Mouse (Mus musculus): Measurements from ENCODE around the gene Tefm. TPM values are rescaled to one million over a fixed set of nuclear protein-coding genes. Genes with fewer than 3 reads are reported as not detected.
"Not testable (repeated sequence)": the region's sequence is repeated elsewhere in the genome, so short reads cannot be mapped to it uniquely, and the experiment has no call there.

Gene Tefm
- total RNA-seq (2022) = 10 to 100 TPM in 3 of 4 experiments, 1 to 10 TPM in 1; 7.5 to 14.8 (median 10.9) TPM

DNA sequence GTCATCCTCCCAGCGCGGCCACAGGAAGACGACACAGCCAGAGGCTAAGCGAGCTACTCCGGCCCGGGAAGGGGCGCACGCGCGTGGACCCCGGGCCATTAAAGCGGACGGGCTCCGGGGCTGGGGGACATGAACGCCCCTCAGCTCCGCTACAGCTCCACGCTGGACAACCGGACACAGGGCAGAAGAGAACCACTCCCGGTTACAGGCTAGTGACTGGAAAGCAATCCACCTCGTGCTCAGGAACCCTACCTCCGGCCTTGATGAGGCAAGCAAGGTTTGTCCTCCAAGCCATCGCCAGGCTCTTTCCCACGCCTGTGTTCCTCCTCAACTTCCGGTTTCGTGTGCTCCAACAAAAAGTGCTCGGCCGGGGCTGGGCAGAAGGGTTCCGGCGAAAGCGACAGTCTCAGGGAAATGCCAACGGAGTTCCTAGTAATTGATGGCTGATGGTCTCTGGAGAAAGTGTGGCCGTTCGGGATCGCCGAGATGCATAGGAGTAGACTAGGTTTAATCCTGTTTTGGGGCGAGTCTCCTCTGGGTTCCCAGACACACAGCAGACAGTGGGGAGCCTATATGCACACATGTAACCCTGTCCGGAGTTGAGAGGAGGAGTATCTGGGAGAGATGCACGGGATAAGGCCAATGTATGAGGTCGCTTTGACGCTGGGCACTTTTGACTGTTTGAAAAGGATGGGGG, at the start of gene Tefm:
Gene Tefm (minus strand): TSS at position 351 of the 697 bp plus-strand sequence.
- DNase-seq (ENCODE audit: low spot score in 2 of 2) = peak; percentile 59 to 85

DNA sequence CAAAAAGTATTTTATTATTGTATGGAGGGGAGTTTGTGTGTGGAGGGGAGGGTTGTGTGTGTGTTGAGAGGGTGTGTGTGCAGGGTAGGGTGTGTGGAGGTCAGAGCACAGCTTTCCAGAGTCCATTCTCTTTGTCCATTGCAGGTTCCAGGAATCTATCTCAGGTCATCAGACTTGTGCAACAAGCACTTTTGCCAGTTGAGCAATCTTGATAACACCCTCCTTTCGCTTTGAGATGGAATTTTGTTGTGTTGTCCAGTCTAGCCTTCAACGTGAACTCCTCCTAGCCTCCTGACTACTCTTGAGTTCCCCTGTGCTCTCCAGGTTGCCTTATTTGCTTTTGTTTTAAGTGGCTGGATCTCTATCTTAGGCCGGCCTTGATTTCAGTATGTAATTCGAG, 48.3 kb upstream of the Tefm start:
- no peak for DNase-seq (ENCODE audit: low spot score in 2 of 2)

DNA sequence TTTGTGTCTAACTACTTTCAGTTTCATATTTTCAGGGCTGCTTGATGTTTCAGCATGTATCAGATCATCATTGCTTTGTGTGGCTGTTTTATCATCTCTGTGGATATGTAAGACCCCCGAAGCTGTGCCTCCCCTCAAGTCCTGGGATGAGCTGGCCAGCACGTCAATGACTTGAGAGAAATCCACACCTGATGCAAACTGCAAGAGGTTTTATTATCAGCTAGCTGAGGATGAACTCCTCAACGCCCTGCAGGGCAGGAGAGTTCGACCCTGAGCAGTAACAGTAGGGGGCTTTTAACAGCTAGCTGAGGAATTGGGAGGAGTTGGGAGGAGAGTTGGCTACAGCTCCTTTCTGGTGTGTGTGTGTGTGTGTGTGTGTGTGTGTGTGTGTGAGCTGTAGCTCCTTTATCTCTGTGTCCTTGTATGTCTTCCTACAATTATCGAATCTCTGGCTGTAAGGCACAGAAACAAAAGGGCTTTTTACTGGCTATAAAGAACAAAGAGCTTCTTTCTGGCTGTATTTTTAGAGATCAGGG, 43.5 kb upstream of the Tefm start:
- DNase-seq (ENCODE audit: low spot score in 2 of 2) = not testable (repeated sequence)

DNA sequence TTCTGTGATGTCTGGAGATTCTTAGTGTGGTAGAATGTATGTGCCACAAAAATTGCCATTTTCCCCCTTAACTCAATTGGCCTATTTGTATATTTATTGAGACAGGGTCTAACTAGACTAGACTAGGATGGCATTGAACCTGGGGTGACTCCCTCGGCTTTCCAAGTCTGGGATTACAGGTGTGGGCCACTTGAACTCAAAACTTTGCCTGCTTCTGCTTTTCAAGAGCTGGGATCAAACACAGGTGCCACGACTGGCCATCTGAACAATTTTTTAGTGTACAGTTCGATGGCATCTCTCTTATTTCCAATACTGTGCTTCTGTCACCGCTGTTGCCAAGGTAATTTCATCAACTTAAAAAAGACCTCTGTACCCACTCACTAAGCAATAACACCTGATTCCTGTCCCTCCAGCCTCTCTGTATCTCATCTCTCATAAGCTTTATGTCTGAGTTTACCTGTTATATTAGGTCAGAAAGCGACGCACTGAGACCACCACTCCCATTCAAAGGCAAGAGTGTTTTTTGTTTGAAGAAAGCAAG, 42.6 kb upstream of the Tefm start:
- no peak for DNase-seq (ENCODE audit: low spot score in 2 of 2)

DNA sequence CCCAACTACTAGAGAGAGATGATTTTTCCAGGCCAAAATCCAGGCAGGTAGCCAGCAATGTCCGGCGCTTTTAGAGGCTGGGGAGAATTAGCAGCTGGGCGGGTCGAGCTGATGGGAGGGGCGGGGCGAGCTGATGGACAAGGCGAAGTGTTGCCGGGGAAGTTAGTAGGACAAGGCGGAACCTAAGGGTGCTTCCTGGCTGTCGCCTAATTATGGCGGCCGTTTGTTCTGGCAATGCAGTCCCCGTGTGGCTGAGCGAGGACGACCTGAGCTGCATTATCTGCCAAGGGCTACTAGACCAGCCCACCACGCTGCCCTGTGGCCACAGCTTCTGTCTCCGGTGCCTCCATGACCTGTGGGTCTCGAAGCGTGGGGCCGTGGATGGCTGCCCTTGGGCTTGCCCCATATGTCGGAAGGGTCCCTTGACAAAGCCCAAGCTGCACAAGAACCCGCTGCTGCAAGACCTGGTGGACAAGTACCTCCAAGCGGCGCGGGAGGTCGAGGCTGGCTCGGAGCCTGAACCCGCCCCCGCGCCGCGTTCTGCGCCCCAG, 41.8 kb upstream of the Tefm start, which contains the start of gene Rnf135:
Gene Rnf135 (plus strand): TSS at position 147 of the 551 bp plus-strand sequence.
- DNase-seq (ENCODE audit: low spot score in 2 of 2) = peak; percentile 57 to 77

DNA sequence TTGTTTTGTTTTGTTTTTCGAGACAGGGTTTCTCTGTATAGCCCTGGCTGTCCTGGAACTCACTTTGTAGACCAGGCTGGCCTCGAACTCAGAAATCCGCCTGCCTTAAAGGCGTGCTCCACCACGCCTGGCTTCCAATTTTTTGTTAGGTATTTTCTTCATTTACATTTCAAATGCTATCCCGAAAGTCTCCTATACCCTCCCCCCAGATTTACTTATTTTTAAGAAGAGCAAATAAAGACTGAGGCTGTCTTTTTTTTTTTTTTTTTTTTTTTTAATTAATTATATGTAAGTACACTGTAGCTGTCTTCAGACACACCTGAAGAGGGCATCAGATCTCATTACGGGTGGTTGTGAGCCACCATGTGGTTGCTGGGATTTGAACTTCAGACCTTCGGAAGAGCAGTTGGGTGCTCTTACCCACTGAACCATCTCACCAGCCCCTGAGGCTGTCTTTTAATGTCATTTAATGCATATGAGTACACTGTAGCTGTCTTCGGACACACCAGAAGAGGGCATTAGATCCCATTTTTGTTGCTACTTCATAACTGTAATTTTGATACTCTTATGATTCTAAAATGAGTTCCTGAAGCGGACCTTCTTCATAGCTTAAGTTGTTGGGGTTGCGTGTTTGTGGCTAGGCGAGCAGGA, 41.2 kb upstream of the Tefm start:
- not testable (repeated sequence) for DNase-seq (ENCODE audit: low spot score in 2 of 2)

DNA sequence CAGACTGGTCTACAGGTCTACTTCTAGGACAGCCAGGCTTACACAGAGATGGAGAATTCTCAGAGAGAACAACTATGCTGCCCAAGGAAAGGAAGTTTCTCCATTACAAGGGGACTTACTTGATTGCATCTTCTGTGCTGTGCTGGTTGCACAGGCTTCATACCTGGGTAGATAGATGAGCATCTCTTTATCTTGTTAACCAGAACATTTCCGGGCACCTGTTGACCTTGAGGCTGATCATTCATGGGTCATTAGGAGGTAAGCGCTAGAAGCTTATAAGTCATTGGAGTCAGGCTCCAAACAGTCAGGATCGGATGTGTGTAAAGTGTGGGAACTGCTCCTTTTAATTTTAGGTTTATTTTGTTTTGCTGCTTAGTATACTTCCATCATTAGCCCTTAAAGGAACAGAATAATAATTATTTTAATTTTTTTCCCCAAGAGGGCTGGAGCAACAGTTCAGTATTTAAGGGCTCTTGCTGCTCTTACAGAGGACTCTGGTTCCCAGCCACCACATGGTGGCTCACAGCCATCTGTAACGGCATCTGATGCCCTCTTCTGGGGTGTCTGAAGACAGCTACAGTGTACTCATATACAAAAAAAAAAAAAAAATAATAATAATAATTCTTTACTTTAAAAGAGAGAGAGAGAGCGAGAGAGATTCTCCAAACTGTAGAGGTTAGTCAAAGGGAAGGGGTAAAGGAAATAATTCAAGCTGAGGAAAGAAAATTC, 39.2 kb upstream of the Tefm start:
- no peak for DNase-seq (ENCODE audit: low spot score in 2 of 2)

DNA sequence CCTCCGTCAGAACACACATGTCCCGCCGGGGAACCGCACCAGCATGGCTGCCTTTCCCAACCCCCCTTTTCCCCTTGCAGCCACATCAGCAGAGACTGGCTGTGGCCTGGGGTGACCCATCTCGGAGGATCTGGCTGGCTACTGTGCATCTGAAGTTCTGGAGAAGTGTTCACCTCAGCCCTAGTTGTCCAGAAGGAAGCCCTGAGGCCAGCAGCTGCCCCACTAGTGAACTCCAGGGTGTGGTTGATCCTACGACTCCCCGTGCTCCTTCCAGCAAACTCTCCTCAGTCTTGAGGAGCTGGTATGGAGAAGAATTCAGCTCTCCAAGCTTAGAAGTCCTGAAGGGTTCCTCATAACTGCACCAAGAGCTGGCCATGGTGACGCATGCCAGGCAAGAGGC, 36.3 kb upstream of the Tefm start:
- no peak for DNase-seq (ENCODE audit: low spot score in 2 of 2)

DNA sequence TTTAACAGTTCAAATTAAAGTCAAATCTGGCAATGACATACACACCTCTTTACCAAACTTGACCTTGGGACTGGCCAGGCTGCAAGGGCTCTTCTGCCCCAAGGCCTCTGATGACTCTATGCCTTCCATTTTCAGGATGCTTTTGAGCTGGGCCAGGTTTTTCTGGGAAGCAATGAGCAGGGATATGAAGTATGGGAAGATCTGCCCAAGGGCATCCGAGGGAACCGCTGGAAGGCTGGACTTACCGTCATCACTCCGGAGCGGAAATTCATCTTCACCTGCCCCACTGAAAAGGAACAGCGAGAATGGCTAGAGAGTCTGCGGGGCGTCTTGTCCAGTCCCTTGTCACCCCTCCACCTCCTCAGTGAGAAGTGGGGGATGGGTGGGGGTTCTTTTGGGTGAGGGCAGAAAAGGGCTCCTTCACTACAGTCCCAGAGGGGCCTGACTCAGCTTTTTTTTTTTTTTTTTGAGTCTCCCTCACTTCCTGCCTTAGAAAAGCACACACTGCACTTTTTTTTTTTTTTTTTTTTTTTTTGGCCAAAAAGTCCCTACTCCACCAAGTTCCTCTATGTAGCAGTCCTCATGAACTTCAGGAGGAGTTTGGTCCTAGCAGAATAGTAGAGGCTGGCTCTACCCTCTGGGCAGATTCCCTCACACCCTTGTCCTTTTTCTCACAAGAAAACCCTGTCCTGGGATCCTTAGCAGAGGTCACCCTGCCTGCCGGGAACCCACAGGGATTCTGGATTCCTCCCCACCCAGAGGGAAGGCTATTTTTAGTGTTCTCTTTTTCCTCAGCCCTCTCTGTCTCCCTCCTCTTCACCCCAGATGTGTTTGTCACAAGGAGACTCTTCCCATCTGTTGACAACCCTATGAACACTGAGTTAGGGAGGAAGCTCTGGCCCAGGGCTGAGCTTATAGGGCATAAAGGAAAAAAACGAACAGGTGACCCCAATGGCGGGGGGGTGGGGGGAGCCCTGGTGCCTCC, 35.2 kb upstream of the Tefm start:
- no peak for DNase-seq (ENCODE audit: low spot score in 2 of 2)

DNA sequence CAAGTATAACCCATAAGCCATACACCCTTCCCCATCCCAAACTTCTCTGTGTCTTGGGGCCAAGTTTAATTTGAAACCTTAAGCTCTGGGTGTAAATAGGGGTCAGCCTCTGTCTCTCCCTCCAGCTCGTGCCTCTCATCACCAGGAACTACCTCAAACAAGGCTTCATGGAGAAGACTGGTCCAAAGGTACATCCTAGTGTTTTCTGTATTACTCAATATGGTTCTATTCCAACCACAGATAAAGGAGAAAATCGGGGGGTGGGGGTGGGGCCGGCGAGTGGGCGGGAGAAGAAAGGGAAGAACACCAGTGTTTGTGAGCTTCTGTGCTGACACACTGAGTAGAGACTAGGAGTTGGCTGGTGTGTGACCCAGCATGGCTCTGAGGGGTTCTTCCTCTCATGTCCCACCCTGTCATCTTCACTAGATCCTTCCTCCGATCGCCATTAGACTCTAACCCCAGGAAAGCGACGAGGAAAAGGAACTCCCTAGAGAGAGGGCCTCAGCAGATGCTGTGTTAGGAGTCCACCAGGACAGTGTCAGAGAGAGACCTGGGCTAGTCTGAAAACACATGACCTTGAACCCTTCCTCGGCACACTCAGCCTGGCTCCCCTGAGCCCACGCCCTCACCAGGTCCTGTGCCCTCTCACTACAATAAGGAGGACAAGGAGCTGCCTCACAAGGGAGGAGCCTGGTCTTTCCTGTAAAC, 32.1 kb upstream of the Tefm start:
- DNase-seq (ENCODE audit: low spot score in 2 of 2) = no peak

DNA sequence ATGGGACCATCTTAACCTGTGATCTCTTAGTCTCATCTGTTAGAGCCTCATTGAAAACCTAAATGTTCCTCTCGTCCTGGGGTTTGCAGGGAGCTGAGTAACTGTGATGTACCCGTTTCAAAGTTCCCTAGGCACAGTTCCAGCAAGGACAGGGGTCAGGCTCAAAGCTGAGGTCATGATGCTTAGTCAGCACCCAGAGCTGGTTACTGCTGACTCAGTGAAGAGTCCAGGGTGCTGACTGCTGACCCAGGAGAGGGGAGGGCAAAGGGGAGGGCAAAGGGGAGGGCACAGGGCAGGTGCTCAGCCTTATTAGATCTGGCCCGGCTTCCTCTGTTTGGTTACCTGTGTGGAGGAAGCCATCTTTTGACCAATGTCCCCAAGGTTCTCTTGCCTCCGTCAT, 29.9 kb upstream of the Tefm start:
- no peak for DNase-seq (ENCODE audit: low spot score in 2 of 2)

DNA sequence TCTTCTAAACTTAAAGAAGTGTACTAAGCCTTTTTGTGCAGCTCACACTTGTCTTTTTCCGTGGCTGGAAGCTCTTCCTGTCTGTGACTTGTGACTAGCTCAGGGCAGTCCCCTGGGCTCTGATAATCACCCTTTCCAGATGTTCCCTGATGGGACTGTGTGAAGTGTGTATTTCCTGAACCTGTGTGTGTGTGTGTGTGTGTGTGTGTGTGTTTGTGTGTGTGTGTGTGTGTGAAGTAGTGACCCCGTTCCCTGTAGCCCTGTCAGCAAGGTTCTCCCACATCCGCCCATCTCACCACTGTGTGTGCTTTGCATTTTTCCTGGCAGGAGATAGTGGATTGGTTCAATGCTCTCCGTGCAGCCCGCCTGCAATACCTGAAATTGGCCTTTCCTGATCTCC, 28.4 kb upstream of the Tefm start:
- no peak for DNase-seq (ENCODE audit: low spot score in 2 of 2)

DNA sequence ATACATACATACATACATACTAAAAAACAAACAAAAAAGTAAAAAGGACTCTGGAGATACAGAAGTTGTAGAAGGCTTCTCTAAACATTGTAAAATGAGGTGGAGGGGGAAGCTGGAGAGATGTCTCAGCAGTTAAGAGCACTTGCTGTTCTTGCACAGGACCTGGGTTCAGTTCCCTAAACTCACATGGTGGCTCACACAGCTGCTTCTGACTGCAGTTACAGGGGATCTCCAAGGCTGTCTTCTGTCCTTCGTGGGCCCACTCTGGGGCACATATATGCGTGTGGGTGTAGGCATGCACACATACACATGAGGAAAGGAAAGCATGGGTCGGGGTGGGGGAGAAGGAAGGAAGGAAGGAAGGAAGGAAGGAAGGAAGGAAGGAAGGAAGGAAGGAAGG, 27.7 kb upstream of the Tefm start:
- no peak for DNase-seq (ENCODE audit: low spot score in 2 of 2)

DNA sequence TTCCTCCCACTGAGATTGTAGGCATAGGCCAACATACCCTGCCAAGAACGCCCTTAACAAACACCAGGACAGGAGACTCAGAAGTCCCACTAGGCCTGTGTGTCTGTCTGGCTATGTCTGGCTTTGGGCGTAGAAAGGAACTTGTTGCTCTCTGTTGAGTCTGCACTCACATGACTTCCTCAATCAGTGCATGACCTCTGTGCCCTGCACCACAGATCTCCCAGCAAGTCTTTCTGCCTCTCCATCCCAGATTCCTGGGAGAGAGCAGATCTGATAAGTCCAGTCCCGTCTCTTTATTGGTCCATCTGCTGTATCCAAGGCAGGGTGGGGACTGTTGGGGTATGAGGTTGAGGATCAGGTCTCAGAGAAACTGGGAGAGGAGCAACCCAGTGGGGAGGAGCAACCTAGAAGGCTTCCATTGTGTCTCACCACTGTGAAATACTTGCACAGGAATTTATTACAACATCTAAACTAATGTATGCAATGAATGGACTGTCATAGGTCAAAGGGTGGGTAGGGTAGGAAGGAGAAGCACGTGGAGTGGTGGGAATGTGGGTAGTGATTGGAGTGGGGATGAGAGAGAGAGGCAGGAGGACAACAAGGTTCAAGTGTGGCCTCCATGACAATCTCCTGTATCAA, 26.8 kb upstream of the Tefm start:
- DNase-seq (ENCODE audit: low spot score in 2 of 2) = no peak

DNA sequence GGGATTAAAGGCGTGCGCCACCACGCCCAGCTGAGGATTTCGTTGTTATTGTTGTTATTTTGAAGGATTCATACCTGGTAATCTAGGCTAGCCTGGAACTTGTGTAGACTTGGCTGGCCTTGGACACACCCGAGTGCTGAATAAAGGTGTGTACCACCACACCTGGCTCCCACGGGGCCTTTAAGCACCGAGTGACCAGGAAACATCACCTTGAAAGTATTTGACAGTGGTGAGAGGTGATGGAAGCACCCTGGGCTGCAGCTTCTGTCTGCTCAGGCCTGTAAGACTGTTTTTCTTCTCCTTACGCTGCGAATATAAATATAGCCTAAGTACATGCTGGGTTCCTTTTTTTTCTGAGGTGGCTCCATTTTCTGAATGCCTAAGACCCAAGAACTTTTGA, 26.1 kb upstream of the Tefm start:
- DNase-seq (ENCODE audit: low spot score in 2 of 2) = no peak

DNA sequence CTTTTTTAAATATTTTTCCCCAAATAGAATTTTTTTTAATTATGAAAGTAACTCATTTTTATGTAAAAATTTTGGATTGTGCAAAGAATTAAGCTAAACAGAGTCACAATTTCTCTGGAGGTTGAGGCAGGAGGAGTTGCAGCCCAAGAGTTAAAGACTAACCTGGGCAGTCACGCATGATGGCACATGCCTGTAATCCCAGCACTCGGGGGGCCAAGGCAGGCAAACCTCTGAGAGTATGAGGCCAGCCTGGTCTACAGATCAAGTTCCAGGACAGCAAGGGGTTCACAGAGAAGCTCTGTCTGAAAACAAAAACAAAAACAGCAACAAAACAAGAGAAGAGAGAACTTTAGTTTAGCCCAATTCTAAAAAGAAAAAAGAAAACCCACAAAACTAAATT, 22.2 kb upstream of the Tefm start:
- no peak for DNase-seq (ENCODE audit: low spot score in 2 of 2)

DNA sequence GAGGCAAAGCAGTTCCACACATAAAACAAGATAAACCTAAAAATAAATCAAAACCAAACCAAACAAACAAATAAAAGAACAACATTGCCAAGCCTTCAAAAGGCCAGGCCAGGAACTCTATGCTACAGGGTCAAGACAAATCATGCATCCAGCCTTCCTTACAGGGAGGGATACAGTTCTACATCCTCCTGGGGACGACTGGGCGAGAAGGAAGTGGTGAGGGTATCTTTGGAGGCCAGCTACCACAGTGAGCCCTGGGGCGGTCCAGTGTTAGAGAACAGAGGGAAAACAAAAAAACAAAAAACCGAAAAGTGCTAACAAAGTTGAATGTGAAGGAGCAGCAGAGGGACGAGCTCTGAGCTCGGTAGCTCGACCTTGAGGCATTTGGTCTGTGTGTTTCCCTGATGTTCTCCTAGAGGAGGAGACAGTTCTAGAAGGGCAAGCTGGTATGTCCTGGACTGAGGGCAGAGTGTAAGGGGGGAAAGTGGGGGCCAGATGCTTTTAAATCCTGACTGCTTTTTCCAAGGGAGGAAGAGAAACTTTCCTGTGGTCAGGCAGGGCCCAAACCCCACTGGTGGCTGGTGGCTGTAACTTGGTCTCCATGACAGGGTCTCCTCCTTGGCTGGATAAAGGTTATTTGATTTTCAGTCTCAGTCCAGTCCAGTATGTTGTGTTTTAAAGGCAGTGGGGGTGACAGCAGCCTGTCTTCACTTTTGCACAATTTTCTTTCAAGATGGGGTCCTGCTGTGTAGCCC, 21.6 kb upstream of the Tefm start:
- no peak for DNase-seq (ENCODE audit: low spot score in 2 of 2)

DNA sequence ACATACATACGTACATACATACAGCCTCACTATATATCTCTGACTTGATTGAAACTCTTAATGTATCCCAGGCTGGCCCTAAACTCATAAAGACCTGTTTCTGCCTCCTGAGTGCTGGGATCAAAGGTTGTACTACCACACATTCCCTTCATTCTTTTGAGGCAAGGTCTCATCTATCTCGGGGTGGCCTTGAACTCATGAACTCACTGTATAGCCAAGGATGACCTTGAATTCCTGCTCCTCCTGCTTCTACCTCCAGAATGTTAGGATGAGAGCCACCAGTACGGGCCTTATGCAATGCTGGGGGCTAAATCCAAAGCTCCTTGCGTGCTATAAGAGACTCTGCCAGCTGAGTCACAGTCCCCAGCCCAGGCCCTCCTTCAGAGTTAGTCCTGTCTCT, 19.1 kb upstream of the Tefm start:
- DNase-seq (ENCODE audit: low spot score in 2 of 2) = no peak

DNA sequence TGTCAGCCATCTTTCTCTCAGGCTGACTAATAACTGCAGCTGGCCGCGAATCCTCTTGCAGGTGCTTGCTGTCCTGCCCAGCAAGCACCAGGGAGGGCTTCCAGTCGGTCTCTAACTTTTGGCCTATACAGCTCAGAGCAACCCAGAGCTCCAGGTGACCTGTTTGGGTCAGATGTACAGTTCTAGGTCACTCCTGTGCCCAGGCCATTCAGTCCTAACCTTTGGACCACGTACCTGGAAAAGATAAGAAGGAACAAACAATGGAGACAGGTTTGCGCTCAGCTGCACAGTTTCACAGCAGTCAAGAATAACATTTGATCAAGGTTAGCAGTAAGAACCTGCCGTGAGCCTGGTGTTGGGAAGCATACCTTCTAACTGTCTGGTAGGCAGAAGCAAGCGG, 17.0 kb upstream of the Tefm start:
- no peak for DNase-seq (ENCODE audit: low spot score in 2 of 2)
